Mouse (Mus musculus) right cerebral cortex, postnatal 14 days (tissue): ENCODE data around the gene Vangl2.
A peak's percentile ranks its signal among the peaks of the same experiment; 100 is the strongest.

ENCODE experiments used
- DNase-seq: peaks from one replicate; pipeline ENCODE4 v3.0.0; 2022

Gene Vangl2

DNA sequence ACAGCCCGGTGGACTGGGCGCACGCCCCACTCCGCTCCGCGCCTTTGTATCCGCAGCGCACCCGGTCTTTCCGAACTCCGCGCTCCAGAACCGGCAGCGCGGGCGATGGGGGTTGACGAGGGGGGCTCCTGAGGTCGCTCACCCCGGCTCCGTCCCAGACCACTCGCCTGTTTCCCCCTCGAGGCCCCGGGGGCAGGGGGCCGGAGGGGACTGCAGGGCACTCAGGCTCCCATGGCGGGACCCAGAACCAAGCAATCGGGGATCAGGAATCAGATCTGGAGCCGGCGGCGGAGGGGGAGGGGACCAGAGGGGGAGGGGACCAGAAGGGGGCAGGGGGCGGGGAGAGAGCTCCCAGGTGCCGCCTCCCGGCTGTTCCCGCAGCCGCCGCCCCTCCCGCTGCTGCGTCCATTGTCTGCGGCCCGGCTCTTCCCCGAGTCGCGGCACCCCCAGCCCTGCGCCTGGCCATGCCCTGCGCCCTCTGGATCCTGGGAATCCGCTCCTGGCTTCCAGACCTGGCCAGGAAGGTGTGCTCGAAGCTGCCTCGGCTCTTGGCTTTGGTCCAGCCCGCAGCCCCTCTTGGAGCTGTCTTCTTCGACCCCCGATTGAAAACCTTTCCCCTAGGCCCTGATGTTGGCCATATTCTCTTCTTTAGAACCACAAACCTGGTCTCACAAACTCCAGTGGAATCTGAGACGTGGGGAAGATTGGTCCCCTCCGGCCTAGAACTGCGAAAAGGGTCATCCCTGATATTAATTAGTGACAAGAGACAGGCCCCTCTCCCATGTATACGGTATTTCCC is 1.0 kb downstream of the Vangl2 start:
- DNase-seq: peak; percentile 90

DNA sequence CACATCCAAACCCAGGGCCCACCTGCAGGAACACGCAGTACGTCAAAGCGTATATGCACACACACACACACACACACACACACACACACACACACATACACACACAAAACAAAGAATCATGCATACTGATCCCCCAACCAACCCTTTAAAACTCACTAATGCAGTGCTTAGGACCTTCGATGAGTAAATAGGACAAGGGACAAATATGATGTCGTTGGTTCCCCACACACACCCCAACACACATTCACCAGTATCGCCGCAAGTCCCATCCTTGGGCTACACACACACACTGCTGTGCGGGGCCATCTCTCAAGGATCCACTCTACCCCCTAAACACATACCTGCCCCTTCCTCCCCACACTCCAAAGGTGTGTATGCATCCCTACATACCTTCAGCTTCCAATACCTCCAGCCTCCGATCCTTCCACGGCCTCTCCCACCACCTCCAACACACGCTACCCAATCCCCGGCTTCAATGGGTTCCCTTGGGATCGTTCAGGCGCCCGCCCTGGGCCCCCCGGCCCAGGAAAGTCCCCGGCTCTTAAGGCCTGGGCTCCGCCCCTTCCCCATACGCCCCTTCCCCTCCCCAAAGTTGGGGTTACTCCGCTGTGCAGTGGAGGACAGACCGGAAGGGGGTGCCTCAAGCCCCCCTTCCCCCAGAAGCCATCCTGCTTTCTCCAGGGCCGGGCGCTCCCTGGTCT is 1.9 kb downstream of the Vangl2 start:
- DNase-seq: no peak

DNA sequence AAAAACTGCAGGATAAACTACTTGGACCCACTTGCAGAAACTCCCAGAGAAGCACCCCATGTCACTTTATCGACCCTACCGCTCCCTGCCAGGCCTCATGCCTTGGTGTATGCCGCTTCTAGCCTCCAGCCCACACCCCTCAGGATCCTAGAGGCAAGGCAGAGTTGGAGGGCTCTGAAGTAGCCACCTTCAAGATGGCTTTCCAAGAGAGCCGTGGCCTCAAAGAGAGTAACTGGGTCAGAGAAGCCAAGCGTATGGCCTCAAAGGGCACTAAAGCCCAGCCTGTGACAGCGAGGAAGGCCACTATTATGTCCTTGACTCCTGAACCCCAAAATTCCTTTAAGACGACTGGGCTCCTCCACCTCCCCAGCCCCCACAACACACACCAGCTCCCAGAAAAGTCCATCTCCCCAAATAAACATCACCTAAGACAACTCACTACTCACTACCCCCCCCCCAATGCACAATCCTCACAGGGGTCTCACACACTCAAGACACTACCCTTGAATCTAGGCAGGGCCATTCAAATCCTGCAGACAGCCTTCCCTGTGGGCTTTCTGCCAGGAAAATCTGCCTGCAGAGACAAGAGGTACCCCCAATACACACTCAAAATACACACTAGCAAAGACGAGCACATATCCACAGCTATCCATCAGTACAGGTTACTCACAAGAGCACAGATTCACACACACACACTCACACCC is 2.9 kb downstream of the Vangl2 start:
- no peak for DNase-seq

DNA sequence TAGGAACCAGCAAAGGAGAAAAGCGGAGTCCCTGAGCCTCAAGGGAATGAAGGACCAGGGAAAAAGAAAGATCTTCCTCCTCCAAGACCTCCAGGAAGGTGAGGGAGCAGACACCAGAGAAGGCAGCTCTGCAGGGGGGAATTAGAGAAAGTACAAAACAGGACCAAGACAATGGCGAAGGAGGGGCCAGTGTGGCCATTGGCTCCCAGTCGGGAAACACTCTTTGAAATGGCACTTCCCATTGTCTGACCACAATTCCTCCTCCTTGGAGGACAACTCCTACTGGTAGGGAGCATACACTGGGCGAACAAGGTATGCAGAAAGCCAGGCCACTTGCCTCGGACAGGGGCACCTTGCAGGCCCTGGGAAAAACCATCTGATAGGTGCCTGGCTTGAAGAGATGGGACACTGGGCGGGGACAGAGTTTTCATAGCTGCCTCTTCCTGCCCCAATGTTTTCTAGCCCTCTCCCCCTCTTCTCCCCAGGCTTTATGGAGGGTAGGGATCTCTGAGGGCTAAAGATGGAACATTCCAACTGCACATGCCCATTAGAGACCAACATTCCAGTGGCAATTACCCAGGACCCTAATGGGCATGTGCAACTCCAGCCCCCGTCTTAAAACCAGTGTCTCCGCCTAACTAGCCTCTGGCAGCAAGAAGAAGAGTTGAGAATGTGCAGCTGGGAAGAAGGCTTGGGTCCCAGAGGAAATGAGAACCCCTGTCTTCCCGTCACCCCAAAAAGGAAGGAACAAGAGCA is 3.9 kb downstream of the Vangl2 start:
- DNase-seq: no peak

DNA sequence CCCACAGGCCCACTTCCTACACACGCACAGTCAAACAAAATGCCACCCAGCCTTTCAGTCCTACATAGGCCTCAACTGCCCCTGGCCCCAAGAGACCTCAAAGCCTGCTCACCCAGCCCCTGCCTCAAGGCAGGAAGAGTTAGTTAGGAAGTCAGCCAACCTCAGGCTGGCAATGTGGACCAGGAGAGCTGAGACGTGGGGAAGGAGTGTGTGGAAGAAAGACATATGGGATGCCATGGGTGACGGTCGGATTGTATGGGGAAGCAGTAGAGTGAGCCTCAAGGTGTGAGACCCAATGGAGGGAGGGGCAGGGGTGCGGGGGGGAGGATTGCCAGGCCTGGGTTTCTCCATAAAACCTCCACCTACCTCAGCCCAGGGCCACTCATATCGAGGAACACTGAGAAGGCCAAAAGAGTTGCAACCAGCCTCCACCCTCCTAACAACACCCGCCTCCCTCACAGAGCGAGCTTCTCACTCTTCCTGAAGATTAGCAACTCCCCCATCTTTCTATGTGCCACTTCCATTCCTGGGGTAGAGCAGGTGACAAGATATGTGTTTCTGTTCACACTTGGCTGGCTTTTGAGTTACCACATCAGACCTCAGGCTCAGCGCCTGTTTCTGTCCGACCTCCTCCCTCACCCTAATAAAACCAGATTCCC is 8.3 kb downstream of the Vangl2 start:
- DNase-seq: no peak

DNA sequence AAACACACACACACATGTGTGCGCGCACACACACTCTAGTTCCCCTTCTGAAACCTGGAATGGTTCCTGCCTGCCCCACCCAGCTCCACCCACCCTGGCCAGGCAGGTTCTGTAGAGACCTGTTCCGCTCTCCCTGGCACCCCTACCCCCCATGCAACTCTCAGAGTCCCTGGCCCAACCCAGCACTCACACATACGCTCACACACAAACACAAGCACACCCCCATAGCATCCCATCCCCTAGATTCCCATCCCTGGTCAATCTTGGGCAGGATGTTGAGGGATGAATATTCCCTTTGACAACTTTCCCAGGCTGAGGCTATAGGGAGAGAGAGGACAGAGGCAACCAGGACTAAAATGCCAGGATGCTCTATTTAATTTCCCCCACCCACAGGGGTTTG is 8.9 kb downstream of the Vangl2 start:
- DNase-seq: no peak

DNA sequence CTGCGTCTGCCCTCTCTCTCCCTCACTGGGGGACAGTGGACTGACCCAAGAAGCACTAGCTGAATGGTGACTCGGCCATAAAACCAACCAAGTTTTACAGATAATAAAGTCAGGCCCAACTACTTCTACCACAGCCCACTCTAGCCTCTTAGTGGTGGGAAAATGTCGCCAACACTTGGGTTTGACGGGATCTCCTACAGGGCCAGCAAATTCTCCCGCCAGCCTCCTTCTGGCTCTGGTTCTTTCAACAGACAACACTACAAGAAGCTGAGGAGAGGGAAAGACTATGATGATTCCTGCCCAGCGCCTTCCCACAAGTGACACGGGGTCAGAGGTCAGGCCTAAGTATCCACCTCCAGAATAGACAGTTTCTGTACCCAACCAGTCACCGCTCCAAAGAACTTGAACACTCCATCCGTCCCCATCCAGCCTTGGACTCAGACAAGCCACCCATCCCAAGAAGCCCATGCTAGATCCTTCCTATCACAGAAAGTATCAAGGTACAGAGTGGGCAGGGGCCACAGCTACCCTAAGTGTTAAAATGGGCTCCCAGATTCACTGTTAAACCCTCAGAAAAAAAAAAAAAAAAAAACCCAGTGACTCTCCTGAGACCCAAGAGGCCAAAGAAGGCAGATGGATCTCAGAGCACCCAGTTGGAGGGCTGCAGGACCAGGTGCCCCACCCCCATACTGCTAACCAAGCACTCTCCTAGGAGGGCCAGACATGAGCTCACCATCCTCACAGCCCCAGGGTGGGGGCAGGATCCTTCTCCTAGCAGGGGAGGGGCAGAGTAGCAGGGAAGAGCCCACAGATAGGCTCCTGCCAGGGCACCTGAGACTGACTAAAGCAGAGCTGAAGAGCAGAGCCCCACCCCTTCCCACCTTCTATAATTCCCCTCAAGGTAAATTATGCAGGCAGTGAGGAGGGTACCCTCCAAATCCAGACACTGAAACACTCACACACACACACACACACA is 9.6 kb downstream of the Vangl2 start:
- no peak for DNase-seq

DNA sequence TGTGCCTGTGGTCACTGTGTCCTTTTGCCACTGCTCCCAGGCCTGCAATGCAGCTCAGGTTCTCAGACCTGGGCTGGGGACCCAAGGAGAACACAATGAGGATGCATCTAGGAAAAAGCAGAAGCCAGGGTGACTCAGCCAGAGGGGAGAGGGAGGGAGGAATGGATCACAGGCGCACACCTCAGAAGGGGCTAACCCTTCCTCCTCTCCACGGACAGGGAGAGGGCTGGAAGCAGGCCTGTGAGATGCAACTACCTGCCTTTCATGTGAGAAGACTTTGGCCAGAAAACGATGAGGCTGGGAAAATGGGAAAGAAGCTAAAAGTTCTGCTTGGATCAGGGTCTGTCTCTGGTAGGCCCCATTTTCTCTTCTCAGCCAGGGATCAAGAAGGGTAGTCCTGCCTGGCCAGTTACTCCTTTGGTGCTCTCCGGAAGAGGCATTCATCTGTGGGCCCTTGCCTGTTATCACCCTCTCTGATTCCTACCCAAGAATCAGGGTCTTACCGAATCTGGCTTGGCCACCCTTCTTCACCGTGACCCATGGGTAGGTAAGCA is 10.7 kb downstream of the Vangl2 start:
- no peak for DNase-seq

DNA sequence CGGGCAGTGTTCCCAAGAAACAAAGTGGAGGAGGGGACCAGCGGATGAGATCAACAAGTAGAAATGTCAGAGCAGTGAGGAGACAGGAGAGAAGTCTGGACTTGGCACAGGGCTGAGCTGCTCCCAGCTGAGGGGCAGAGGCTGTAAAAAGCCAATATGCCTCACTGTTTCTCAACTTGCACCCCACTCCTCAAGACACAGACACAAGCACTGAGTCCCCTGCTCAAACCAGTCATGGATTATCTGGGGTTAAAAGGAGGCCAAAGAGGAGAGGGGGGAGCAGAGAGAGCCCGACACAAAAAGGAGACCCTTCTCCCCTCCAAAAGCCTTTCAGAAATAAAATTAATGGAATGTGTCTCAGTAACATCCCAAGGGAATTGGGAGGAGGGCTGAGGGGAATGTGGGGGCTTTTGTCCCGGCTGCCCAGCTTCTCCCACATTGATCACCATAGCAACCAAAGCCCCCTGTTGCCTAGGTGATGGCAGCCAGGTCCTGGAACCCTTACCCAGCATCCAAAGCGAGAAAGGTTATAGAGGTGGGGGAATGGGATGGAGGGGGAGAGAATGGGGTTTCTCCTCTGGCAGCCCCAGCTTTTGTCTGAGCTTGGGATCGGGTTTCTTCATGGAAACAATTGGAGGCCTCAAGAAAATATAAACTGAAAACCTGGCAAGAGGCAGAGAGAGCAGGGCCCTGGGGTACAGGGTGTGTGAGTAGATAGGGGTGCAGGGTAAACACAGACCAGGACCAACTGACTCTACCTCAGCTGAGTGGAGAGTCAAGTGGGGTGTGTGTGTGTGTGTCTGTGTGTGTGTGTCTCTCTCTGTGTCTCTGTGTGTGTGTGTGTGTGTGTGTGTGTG is 11.4 kb downstream of the Vangl2 start:
- DNase-seq: no peak

DNA sequence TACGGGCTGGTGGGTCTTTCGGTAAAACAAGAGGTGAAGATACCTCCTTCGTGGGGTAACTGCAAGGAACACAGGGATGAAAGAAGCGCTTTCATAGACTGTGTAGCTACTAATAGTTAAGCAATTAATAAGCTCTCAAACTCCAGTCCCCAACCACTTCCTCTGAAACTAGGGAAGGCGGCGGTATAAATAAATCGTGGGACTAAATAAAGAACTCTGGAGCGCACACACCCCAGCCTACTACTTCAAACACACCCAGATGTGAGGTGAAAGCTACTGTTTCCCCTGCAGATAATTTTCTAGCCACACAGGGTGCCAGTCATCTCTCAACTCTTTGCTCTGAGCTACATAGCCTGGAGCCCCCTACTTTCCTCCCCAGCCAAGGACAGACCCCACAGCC is 12.2 kb downstream of the Vangl2 start:
- no peak for DNase-seq

DNA sequence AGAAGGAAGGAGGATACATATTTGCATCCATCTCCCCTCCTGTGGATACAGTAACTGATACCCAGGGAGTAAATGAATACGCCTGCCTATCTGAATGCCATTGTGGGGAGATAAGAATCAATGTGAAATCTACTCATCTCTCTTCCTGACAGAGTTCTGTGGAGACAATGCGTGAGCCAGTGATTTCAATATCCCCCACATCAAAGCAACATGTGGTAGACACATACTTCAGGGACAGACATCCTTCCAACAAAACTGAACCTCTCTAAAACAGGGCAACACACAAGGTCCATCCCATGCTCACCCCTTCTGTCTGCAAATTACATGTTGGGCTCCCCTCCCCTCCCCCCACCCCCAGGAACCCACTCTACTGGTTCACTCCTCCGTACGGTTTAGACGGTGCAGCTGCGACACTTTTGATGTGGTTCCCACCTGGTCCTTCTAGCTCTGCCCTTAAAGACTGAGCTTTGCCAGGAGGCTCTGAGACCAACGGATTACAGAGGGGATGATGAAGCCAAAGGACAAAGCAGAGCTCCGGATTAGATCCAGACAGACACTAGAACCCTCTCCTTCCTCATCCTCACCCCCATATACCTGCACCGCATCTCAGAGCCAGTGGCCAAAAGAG is 12.8 kb downstream of the Vangl2 start:
- no peak for DNase-seq

DNA sequence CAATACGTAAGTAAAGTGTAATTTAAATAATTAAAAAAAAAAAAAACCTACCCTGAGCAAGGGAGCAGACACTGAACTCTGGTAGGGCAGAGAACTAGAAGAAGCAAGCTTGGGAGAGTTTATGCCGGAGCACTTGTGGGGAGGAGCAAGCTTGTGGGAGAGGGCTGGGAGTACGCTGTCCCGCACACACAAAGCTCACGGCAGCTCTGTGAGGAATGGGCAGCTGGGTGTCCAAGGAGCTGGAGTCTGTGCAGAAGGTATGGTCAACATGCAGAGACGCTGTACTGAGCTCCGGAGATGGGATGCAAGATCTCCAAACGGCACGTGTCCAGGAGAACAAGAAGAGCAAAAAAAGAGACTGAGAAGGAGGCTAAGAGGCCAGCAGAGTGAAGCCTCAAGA is 13.5 kb downstream of the Vangl2 start:
- no peak for DNase-seq

DNA sequence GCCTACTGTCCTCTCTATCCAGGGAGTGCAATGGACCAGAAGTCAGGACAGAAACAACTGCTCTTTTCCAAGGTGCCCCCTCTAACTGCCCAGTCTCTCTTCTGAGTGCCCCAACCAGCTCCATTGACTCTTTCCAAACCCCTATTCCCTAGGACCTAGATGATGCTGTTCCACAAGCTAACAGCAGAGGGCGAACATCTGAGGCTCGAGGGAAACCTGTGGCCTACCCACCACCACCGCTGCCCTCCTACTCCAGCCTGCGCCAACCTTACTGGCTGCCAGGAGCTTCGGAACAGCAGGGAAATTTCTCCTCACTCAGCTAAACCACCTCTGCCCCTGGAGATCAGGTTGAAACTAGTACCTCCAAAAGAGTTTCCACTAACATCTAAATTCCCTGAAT is 16.2 kb downstream of the Vangl2 start:
- DNase-seq: peak; percentile 75

DNA sequence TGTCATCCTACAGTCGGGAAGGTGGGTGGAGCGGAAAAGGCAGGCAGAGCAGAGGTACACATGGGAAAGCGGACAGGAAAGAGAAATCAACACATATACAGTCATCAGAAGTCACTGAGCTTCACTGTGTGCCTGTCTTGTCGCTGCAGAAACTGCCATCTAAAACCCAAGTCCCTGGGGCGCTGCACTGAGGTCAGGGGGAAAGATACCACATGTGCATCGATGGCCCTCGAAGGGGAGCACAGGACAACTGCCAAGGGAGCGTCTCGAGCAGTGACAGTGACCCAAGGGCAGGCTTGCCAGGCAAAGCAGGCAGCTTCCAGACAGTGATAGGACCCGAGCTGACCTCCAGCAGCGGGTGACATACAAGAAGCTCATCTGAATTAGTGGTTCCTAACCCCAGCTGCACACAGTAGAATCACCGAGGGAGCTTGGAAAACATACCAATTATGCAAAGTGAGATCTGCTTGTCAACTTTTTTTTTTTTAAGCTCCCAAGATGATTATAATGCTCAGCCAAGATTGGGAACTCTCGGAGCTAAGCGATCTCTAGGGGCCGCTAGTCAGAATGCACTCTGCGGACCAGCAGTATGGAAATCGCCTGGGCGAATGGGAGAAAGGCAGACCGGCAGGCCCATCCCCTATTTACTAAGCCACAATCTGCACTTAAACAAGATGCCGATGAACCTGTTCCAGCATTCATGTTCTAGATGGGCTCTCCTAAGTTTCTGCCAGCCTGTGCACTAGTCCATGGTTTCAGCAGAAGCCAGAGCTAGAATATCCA is 18.0 kb downstream of the Vangl2 start:
- no peak for DNase-seq

DNA sequence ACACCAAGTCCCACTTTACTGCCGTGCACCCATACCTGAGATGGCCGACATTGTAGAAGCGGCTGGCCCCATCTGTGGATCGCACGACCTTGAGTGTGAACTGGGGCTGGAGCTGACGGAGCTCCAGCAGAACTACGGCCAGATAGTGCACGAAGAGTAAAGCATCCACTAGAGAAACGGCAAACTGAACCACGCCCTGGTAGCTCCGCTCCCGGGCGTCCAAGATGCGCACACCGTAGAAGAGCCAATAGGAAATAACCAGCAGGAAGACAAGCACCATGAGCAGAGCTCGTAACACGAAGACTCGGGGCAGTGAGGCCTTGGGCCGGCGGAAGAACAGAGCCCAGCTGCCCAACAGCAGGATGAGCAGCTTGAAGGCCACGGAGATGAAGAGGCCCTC is 18.8 kb downstream of the Vangl2 start:
- no peak for DNase-seq

DNA sequence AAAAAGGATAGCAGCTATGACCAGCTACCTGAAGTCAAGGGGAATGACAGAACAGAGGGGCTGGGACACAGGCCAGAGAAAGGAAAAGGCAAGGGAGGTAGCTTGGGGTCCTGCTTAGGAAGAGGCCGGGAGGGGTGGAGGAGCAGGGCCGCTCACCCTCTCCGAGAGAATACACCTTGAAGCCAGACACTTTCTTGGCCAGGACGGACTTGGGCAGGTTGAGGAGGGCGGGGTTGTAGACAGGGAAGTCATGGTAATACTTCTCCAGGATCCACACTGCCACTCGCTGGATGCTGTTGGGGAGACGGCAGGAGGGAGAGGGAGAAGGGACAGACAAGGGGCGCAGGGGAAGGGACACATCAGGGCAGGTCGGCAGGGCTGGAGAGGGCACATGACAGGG is 19.9 kb downstream of the Vangl2 start:
- DNase-seq: no peak

DNA sequence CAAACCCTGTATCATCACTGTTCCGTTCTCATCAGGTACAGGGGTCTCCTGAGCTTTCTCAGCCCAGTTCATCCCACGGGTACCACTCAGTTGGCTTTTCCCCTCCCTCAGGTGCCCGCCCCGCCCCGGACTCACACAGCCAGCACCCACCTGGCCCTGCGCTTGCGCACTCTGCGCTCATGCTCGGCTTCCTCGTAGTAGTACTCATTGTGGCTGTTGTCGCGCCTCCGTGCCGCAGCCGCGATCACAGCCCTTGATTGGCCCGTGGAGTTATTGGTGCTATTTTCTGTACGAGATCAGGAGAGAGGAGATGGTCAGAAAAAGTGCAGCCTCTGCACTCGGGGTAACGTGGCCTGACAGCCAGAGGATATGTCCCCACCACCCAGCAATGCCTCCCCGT is 20.5 kb downstream of the Vangl2 start:
- no peak for DNase-seq

DNA sequence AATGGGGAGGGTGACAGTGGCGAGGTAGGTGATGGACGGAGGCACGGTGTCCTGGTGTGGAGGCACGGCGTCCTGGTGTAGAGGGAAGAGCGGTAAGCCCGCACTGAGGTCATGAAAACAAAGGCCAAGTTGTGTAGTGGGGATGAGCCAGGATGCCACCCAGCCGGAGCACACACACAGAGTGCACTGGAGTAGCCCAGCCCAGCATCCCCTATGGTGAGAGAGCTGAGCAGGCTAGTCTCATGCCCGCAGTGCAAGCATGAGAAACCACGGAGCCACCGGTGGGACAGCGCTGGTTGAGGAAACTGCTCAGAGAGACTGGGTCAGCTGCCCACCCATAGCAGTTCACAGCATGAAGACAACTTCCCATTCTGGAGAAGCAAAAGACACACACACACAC is 26.6 kb downstream of the Vangl2 start:
- no peak for DNase-seq

DNA sequence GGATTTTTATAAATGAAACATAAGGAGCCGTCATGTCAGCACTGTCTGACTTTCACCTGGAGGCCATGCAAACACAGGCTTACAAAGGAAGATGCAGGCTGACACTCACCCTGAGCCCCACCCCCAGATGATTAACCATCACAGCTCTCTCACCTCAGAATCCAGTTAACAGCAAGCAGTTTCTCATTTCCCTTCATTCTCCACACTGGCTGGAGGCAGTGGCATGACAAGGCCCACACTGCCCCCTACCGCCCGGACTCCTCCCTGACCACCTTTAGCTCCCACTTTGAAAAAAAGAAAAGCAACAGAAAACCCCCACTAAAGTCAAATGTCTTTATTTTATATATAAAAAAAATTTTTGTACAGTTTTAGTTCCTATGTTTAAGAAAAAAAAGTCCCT is 27.6 kb downstream of the Vangl2 start:
- DNase-seq: peak; percentile 80
